Mouse (Mus musculus): ENCODE data around the gene Chchd3.

- TF ChIP-seq CTCF (IDR thresholded peaks at IDR 0.05) = no peak
- TF ChIP-seq EP300 (IDR thresholded peaks at IDR 0.05) = no peak
These were observed 266.9 kb downstream of the Chchd3 start for GRCm38 (mm10) chr6:32793163-32793562.
